Mouse (Mus musculus): Measurements from ENCODE around the gene Ttll4.

GRCm38 (mm10) chr1:74726114-74726513, 64.6 kb downstream of the Ttll4 start:
- TF ChIP-seq GATA1 (IDR thresholded peaks at IDR 0.05; ENCODE audit: borderline replicate concordance, low read length) (no peak), FLI1 (IDR thresholded peaks at IDR 0.05; ENCODE audit: low read length) (no peak)
